Mouse (Mus musculus): Measurements from ENCODE around the gene Slc17a4.

DNA sequence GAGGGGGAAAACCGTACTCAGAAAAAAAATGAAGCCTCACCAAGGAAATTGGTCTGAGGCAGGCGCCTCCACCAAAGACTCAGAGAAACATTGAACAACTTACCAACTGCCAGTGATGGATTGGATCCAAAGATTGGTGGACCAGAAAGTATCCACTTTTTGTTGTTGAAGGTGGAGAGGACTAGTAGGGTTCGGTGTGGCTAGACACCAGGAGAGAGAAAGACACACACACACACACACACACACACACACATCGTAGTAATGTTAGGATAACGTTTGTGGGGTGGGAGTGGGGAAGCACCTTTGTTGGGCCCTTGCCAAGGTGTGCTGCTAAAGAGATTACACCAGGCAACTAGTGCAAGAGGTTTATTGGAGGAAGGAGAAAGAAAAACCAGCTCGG is 47.8 kb downstream of the Slc17a4 start:
- TF ChIP-seq POLR2A (IDR thresholded peaks at IDR 0.05; ENCODE audit: low read depth, low read length) (no peak), CTCF (IDR thresholded peaks at IDR 0.05; ENCODE audit: borderline replicate concordance, insufficient read depth, low read length) (no peak)
